Mouse (Mus musculus) gastrocnemius, adult 8-10 months (tissue): ENCODE measurements around the gene Atxn2l. TPM values are rescaled to one million over a fixed set of nuclear protein-coding genes. Genes with fewer than 3 reads are reported as not detected.
"Not testable (repeated sequence)": the region's sequence is repeated elsewhere in the genome, so short reads cannot be mapped to it uniquely, and the experiment has no call there.

ENCODE experiments used
- DNase-seq, 2 experiments: peaks; one replicate each; pipeline ENCODE4 v3.0.0; 2022; ENCODE audit warnings: low spot score in 2 of 2
- total RNA-seq, 4 experiments: library from RNA; stranded (reverse); gene quantifications; 2 replicates each; pipeline ENCODE4 v1.2.4; 2022

Gene Atxn2l
- total RNA-seq, 4 experiments from 2014 or later = 25.4 to 32.4 (median 29.9) TPM

DNA sequence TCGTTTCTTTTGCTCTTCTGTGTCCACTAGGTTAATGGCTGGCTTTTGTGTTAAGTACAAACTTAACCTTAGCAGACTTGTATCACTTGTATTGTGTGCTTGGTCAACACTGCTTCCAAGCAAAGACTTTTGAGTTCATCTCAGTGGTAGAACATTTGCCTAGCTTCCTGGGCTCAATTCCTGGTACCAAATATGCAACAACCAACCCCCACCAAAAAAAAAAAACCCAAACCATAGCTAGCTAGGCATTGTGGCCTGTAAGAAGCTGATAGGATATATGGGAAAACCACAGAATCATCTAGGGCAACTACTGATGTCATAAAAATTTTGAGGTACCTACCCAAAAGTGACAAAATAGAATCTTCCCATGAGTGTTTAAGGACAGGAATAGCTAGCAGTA, 12.2 kb downstream of the Atxn2l start:
- DNase-seq = no peak

DNA sequence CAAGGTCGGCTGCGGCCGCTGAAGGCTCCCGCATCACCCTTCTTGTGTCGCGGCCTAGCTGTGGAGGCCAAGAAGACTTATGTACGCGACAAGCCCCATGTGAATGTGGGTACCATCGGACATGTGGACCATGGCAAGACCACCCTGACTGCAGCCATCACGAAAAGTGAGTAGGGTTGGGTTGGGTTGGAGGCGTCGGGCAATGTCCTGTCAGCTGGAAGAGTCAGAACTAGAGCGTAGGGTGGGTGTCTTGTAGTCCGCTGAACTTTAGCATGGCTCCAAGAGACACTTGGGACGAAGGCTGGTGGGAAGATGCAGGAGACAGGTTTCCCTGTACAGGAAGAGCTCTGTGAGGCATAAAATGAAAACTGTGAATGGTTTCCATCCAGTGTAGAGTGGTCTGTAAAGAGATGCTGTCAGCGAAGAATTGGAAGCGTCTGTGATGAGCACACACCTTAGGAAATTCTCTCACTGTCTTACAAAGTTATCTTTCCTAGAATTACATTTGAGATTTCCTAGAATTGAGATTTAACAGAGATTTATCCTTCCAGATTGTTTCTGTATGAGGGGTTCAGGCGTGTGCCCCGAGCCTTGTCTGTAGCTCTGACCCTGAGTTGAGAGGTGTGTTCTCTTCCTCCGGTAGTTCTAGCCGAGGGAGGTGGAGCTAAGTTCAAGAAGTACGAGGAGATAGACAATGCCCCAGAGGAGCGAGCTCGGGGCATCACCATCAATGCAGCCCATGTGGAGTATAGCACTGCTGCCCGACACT, 15.4 kb downstream of the Atxn2l start:
- DNase-seq = not testable (repeated sequence)

DNA sequence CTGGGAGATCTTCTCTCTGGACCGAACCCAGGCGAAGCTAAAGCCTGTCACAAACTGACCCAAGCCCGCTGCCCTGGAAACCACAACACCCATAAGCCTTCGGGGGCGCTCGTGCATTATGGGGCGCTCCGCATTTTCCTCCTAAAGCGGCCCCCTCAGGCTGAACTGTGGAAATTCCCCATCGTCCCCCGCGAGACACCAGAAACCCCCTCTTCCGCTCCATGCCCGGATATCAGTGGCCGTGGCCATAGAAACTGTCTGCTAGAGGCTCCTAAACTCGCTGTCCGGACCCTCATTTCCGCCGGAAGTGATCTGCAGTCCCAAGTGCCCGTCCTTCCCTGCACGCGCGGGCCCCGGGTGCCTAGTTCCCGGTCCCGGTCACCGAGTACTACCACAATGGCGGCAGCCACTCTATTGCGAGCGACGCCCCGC, 16.2 kb downstream of the Atxn2l start, which contains the start of gene Tufm:
Gene Tufm (plus strand): TSS at position 310 of the 432 bp plus-strand sequence.
- DNase-seq = peak; percentile 91 to 95

DNA sequence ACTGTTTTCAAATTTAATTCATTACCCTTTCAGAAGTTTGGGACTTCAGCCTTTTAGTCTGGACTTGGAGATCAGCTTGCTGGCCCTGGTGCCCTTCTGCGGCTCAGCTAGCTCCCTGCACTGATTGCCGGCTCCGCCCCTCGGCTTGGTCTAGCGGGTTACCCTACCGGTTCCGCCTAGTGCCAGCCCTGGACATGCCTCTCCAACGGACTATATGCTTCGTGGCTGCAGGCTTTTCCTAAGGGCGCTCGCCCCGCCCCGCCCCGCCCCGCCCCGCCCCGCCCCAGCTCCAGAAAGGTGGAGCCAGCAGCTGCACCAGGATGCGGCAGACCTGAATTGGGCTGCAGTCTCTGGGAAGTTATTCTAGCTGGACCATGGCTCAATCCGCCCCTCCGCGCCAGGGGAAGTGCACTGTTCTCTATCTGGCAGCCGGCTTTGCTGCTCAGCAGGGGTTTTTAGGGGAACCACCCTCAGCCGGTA, 20.8 kb downstream of the Atxn2l start:
- peak; percentile 66 to 81 for DNase-seq

DNA sequence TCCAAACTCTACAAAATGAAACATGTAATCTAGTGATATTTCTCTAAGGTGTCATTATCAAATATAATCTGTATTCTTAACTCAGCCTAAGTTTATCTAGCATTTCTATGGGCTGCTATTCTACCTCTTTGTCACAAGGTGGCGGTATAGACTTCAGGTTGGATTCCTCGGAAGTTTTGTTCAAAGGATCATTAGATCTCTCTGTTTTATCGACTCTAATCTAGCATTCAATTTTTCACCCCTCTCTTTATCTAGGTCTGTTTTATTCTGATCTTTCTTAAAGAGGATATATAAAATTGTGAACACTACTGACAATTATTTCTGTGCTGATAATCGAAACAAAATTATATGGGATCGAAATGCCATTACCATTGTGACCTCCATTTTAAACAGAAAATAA, 21.5 kb downstream of the Atxn2l start:
- DNase-seq = no peak

DNA sequence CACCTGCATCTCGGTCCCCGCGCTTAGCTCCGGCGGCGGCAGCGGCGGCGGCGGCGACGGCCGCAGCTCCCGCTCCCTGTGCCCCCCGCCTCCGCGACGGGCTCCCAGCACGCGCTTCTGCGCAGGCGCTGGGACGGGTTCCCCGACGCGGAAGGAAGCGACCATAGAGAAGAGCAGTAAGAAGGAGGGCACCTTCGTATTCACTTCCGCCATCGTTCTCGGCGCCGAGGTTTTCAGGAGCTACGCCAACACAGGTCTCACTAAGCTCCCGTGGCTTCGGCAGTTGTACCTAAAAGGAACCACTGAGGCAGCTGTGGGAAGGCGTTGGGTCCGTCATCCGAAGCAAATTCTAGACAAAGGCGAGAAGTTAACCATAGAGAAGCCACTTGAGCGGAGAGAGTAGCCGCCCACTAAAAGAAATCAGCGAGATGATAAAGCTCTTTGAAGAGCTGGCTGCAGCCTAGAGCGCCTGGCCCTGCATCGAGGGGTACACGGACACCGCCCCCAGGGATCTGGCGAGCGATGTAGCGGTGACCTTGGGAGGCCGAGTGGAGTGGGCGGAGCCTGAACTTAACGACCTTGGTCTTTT, 28.1 kb downstream of the Atxn2l start, which contains the start of gene Sh2b1:
Gene Sh2b1 (minus strand): TSS at position 432 of the 589 bp plus-strand sequence.
- peak; percentile 81 to 84 for DNase-seq

DNA sequence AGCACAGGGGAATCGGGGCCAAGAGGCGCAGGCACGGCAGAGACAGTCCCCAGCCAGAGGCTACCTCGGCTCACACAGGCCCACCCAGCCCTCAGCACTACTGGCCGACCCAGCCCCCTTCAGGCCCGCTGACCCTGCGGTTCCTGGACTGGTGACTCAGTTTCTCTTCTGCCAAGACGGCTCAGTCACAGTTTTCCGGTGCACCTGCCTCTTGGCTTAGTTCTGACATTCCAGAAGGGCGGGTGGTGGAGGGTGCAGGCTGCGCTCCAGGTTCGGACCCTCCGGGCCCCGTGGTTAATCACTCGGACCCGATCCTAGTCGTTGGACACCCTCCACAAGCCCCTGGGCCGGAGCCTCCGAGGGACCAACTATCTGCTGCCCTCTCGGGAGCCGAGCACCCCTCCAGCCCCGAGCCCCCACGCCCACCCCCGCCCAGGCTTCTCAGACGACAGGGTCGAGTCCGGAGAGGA, 28.7 kb downstream of the Atxn2l start:
- DNase-seq = no peak

DNA sequence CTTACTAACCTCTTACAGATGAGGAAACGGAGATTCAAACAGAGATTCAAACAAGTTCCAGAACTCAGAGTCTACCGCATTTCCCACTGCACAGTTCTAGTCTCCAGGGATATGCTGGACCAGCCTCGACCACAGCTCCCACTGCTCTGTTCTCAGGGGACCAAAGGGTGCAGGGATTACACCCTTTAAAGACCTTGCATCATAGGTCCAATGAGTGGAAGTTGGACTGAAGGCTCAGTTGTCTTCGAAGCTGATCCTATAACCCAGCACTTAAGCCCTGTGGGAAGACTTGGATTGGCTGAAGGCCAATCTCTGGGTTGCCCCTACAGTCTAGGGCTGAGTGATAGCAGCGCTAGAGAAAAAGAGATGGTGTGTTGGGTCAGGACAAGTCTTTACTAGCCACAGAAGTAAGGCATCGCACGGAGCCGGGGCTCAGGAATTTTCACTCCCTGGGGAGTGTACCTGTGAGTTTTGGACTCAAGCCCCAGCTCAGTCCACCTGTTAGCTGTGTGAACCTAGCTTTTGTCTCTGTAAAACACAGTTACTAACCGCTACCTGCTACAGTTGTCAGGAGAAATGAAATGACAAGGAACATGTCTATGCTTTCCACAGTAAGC, 29.7 kb downstream of the Atxn2l start:
- DNase-seq = no peak

DNA sequence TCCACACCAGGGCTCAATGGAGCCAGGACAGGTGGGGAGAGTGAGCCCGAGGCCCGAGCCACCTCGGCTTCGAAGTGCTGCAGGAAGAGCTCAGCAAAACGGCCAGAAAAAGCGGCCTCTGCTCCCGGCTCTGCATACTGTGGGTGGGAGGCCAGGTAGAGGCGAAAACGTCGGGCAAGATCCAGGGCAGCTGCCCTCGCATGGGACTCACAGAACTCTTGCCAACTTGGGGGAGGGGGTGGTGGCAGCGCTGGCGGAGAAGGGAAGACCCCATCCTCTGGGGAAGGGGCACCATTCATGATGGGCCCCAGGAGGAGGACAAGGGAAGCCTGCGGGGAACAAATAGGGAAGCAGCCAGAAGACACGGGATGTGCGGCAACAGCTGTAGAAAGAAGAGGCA, 30.5 kb downstream of the Atxn2l start:
- DNase-seq = no peak

DNA sequence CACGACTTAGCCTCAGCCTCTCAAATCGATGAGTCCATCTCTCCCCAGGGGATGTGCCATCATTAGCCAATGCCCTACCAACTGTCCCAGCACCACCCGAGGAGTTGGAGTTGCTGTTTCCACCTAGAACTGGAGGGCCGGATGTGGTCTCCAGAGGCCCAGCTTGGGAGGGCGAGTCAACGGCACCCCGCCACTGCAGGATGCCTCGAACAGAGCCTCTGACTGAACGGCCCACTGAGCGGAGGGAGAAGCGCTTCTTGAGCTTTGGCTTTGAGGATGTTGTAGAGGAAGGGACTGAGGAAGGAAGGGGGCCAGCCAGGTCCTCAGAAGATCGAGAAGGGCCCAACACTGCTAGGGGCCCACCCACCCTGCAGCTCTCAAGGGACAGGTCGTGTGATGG, 30.9 kb downstream of the Atxn2l start:
- DNase-seq = no peak

DNA sequence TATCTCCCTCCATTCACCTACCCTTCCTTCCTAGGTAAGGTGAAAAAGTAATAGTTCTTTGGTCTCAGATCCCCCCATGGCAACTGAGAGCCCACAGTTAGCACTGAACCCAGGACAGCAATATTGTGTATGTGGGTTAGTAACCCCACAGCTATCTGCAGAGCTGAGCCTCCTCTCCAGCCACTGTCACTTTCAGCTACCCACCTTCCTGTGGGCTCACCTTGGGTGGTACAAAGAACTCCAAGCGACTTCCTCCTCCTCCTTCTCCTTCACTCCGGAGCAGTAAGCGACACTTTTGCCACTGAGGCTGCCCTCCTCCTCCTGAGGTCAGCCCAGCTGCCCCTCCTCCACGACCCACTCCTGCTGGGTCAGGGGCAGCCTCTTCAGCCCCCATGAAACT, 31.4 kb downstream of the Atxn2l start:
- DNase-seq = no peak

DNA sequence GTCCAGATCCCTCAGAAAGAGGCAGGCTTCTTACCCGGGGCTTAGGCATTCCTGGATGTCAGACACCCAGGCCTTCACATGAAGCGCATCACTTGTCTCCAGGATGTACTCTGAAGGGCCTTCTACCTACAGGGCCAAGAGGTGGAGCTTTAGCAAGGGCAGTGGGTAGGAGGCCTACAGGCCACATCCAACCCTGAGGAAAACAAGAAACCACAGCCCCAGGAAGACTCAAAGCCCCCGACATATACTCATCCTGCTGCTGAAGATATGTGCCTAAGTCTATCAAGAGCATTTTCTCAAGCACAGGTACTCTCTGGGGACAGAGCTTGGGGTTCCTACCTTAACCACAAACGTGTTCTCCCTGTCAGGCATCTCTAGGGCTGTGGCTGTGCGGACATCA, 31.9 kb downstream of the Atxn2l start:
- DNase-seq = no peak

DNA sequence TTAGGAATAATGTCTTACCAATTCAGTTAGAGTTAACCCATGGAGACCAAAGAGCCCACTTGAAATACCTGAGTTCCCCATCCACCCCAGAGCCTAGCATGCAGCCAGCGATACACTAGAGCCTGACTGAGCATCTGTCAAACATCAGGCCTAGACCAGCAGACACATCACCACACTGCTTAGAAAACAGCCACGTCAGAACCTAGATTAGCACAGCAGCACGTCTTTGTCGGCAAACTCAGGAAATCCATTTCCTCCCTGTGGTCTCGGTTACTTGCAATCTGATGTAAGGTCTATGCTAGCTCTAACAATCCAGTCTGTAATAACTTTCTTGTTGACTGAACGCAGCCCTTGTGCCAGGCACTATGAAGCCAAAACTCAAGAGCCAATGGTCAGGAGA, 33.2 kb downstream of the Atxn2l start:
- no peak for DNase-seq

DNA sequence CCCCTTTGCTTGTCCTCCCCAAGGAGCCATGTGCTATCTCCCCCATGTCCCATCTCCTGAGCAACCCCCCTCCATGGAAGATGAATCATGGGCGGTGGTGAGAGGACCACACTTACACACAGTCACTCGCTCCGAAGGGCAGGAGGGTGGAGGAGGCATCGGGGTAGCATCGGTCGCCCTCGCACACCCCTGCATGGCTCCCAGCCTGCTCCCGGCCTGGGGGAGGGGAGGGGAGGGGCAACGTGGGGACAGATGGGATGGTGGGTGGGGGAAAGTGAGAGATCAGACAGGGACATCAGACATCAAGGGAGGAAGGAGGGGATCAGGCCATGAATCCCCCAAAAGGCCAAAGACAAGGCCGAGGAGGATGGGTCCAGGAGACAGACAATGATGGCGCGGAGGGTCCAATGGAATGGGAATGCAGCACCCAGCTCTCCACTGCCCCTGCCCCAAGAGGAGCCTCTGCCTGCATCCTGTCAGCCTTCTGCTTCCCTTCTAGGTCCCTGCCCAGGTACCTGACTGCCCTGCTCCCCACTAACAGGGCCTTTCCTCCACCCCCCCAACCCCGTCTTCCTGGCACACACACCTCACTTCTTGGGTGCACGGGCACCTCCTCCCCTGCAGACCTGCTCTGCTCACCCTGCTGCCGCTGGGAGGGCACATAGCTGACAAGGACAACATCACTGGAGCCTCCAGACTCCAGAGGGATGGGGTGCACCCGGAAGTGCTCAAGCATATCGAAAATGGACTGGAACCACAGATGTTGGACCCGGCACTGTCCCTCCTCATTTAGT, 35.2 kb downstream of the Atxn2l start:
- no peak for DNase-seq

DNA sequence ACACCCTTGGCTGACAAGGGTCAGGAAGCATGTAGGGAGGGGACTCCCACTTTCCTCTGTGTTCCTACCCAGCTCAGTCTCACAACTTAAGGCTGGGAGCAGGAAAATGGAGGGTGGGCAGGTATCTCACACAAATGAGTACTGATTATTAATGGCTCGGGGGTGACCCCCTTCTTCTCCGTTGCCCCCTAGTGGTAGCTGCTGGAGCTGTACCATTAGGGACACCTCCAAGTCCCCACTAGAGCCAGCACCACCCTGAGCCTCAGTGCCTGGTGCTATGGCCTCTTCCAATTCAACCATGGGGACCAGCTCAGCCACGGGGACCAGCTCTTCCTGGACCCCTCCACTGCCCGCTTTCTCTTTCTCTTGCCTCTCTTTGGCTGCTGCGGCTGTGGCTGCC, 36.0 kb downstream of the Atxn2l start:
- DNase-seq = peak in 1 of 2 experiments; percentile 24

DNA sequence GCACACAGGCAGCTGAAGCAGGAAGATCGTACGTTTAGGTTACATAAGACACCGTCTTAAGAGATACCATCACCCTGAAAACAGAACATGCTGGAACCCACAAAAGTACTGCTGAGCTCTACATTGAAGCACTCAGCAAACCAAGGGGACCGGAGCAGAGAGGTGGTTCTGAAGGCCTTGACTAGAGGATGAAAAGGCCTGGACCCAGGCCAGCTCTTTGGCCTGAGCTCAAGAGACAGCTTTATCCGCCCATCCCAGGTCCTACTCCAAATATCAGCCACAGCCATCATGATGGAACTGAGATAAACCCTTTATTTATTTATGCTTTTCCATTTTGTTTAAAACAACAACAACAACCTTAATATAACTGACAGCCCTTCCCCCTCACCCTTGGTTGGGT, 36.5 kb downstream of the Atxn2l start:
- DNase-seq = peak in 1 of 2 experiments; percentile 3

DNA sequence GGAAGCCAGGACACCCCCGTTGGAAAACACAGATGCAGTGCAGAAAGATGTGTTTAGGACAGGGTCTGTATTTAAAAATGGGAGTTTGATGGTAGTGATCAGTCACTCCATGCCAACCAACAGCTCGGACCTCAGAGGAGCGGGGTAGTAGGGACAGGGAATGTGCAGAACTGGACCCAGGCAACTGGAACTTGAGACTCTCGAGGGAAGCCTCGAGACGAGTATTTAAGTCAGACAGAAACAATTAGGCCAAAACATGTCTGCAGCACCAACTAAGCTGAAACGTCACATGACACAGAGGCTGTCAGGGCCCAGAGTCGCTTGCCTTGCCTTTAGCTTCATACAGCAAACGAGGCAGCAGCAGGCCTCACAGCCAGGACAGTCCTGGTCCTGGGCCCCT, 37.1 kb downstream of the Atxn2l start:
- DNase-seq = no peak

DNA sequence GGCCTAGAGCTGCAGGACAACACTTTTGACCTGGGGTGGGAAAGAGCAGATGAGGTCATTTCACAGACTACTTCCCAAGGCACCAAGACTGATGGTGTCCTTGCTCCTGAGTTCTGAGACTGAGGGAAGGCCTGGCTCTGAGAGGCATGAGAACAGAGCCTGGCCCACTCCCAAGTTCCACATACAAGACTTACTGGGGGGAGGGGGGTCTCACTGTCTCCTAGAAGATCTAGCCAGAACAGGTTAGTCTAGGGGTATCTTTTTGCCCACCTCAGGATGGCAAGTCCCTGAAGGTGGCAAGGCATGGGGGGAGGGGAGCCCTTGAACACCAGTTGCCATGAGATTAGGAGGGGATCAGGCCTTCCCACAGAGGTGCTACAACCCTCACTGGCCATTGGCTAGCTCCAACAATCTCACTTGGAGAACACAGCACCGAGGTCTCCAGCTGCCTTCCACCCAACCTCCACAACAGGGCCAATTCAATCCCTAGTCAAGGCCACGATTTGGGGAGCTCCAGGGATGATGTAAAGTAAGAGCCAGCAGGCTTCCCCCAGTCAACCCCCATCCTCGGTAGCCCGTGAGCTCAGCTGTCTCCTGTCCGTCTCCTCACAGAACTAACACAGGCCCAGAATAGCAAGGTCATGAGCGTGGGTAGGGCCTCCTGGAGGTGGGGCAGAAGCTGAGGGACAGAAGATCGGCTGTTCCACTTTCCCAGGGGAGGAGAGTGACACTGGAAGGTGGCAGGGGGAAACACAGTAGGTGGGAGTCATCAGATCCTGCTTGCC, 37.8 kb downstream of the Atxn2l start:
- DNase-seq = peak; percentile 66 to 80

DNA sequence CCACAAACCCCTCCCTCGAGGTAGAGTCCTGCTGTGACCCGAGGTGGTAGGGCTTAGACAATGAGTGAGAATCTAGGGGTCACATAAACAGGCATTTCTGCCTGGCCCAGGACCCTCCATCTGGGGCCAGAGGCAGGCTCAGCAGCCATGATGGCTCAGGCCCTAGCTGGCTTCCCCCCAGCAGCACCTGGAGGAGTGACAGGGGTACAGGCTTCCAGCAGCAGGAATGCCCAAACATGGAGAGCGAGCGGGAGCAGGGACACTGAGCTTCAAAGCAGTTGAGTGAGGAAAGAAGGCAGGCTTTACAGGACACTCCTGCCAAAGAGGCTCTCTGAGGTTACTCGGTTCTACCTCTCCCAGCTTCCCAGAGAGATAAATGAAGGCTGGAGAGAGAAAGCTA, 38.4 kb downstream of the Atxn2l start:
- DNase-seq = peak; percentile 64 to 80

DNA sequence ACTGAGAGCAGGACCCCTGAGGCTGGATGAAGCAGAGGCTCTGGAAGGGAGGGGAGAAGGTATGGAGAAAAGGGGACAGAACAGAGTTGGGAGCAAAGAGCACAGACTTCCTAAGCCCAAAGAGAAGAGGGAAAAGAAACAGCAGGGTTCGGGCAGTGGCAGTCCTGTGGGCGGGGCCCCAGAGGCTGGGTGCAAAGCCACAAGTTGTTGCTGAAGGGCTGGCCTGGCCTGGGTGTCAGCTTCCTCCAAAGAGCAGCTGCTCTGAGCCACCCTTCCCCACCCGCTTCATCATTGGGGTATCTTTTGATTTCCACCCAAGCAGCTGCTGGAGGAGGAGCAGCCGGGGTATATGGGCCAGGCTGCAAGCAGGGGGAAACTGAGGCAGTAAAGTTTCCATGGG, 39.1 kb downstream of the Atxn2l start:
- DNase-seq = peak; percentile 81 to 87

DNA sequence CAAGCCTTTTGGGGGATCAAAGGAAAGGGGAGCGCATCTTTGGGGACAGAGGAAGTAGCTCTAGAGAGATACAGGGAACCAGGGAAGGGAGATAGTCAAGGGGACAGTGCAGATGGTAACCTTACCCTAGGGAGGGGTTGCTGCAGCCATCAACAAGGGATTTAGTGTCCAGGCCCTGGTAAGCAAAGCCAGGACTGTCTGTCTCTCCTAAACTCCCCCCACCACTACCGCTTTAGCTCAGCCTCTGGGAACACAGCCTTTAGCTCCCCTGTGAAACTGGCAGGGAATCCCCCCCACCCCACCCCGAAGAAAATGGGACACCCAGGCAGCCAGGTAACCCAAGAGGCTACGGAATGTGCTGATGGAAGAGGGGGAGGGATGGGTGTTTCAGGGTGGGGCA, 39.7 kb downstream of the Atxn2l start:
- peak in 1 of 2 experiments; percentile 28 for DNase-seq
